Mouse (Mus musculus): ENCODE results near the gene Nol4l.
"Not testable (repeated sequence)": the region's sequence is repeated elsewhere in the genome, so short reads cannot be mapped to it uniquely, and the experiment has no call there.

Nol4l gene

GRCm38 (mm10) chr2:153512416-153513323, 17.1 kb downstream of the Nol4l start:
- DNase-seq (ENCODE audit: low spot score in 2 of 2) = no peak

GRCm38 (mm10) chr2:153511562-153511961, 18.2 kb downstream of the Nol4l start:
- DNase-seq (ENCODE audit: low spot score in 2 of 2) = no peak

DNA sequence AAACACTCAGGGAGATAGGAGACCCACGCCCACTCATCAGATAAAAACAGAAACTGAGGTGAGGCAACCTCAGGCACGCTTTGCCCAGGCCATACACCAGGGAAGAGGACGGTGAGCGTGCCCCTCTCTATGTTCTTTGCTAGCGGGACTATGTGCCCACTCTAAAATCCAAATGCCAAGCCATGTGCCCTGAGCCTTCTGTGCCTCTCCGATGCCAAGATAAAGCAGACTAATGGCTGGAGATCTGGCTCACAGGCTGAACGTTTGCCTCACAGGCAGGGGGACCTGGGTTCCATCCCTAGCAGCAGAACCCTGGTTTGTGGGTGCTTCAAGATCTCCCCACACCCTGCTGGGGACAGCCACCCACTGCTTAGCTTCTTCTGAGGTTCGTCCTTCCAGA, 19.6 kb downstream of the Nol4l start:
- DNase-seq (ENCODE audit: low spot score in 2 of 2) = no peak

DNA sequence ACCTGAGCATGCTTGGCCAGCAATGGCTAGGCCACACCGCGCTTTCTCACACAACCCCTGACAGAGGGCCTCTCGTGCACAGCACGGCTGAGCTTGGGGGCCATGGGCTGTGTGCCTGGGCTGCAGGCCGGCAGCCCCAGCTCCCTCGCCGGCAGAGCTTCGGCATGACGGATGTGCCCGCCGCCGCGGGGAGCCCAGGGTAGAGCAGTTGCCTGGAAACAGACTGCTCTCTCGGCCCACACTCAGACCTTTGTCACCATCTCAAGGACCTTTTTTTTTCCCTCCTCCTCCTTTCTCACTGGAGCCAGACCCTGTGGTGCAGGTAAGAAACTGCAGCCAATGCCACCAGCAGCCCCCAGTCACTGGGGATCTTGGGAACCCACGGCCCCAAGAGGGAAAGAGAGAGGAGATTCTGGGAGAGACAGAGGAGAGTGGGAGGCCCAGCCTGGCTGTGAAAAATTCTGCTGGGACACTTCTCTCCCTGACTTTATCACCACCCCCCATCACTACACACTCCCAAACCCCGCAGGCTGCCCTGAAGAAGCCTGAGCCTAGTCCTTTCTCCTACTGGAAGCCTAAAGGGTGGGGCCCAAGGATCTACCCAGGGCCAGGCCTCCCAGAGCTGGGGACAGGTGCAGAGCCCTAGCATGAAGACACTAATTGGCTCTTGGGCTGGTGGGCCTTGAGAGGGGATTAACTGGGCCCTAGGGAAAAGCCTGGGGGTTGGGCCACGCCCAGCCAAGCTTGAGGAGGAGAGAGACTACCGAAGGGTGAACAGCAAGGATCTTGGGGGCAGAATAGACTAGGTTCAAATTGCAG, 20.4 kb downstream of the Nol4l start:
- DNase-seq (ENCODE audit: low spot score in 2 of 2) = no peak

DNA sequence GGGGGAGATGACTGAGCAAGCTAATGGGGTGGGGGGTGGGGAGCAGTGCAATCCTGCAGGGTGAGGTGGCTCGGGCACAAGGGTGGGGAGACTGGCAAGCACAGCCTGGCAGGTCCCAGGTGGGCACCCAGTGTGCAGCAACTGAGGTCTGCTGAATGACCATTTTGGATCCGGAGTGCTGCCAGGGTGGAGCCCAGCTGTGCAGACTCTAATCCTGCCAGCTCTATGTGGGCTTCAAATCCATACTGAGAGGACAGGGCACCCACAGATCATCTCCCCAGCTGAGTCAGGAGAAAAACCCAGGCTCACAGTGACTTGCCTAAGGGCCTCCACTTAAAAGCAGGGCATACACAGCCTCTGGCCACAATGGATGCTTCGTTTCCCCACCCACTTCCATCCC, 21.4 kb downstream of the Nol4l start:
- DNase-seq (ENCODE audit: low spot score in 2 of 2) = no peak

GRCm38 (mm10) chr2:153507969-153508368, 21.8 kb downstream of the Nol4l start:
- no peak for DNase-seq (ENCODE audit: low spot score in 2 of 2)

- no peak for DNase-seq (ENCODE audit: low spot score in 2 of 2)
These were observed 23.4 kb downstream of the Nol4l start for GRCm38 (mm10) chr2:153506385-153506784.

GRCm38 (mm10) chr2:153499154-153499553, 30.6 kb downstream of the Nol4l start:
- DNase-seq (ENCODE audit: low spot score in 2 of 2) = peak in 1 of 2 experiments; percentile 62

DNA sequence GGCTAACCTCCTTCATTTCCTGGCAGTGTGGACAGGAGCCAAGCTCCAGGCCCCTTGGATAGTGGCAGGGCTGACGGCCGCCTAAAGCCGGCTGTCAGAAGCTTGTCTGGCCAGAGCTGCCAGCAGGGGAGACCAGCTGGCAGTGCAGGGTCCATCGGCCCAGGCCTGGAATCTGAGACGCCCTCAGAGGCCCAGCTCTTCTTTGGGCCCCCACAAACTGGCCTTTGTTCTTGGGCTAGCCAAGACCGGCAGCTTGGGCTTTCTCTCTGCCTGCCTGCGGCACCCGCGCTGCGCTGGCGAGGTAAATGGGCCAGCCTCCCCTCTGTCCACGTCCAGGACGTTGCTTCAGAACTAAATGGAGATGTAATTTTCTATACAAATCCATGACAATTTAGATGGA, 32.9 kb downstream of the Nol4l start:
- DNase-seq (ENCODE audit: low spot score in 2 of 2) = no peak

DNA sequence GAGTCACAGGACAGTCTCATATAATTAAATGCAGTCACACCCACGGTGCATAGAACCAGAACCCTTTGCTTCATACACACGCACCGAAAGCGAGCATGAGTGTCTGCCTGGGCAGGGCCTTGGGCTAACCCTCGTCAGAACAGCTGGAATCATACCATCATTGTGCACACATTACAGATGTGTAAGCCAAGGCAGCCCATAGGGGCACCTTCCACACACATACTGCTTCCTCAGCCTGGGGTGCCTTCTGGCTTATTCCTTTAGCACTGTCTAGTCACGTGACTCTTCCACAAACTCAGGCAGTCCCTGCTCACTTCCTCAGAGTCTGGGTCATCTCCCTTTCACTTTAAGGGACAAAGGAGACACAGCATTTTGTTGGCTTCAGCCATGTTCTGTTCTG, 33.5 kb downstream of the Nol4l start:
- DNase-seq (ENCODE audit: low spot score in 2 of 2) = no peak

- DNase-seq (ENCODE audit: low spot score in 2 of 2) = no peak
These were observed 34.0 kb downstream of the Nol4l start for GRCm38 (mm10) chr2:153495818-153496217.

DNA sequence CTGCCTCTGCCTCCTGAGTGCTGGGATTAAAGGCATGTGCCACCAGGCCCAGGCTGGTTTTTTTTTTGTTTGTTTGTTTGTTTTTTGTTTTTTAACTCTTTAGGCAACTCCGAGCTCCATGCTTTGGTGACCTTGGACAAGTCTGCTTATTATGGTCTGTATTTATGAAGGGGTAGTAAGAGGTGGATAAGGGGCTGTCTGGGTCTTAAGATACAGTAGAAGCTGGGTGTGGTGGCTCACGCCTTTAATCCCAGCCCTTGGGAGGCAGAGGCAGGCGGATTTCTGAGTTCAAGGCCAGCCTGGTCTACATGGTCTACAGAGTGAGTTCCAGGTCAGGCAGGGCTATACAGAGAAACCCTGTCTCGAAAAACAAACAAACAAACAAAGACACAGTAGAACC, 34.4 kb downstream of the Nol4l start:
- DNase-seq (ENCODE audit: low spot score in 2 of 2) = not testable (repeated sequence)

DNA sequence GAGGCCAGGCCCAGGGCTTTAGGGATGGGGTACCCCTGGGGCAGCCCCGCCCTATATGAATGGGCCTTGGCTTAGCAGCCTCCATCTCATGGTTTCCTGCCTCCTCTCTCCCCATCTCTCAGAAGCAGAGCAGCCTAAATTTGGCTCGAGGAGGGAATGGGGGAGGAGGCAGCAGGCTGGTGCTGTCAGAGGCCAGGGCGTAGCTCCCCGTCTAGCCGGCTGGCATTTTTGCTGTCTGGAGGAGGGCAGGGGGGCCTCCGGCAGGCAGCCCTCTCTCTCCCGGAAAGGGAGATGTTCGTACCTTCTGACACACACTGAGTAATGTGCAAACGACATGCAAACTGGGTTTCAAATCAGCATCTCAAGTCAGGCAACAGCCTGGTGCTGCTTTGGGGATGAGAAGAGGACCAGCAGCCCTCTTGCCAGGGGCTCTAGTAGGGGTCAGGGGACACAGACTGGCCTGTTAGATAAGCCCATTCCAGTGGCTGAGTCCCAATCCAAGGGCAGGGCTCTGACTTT, 35.4 kb downstream of the Nol4l start:
- peak in 1 of 2 experiments; percentile 70 for DNase-seq (ENCODE audit: low spot score in 2 of 2)

- DNase-seq (ENCODE audit: low spot score in 2 of 2) = no peak
These were observed 35.9 kb downstream of the Nol4l start for GRCm38 (mm10) chr2:153493781-153494292.

- no peak for DNase-seq (ENCODE audit: low spot score in 2 of 2)
These were observed 36.4 kb downstream of the Nol4l start for GRCm38 (mm10) chr2:153493393-153493731.

DNA sequence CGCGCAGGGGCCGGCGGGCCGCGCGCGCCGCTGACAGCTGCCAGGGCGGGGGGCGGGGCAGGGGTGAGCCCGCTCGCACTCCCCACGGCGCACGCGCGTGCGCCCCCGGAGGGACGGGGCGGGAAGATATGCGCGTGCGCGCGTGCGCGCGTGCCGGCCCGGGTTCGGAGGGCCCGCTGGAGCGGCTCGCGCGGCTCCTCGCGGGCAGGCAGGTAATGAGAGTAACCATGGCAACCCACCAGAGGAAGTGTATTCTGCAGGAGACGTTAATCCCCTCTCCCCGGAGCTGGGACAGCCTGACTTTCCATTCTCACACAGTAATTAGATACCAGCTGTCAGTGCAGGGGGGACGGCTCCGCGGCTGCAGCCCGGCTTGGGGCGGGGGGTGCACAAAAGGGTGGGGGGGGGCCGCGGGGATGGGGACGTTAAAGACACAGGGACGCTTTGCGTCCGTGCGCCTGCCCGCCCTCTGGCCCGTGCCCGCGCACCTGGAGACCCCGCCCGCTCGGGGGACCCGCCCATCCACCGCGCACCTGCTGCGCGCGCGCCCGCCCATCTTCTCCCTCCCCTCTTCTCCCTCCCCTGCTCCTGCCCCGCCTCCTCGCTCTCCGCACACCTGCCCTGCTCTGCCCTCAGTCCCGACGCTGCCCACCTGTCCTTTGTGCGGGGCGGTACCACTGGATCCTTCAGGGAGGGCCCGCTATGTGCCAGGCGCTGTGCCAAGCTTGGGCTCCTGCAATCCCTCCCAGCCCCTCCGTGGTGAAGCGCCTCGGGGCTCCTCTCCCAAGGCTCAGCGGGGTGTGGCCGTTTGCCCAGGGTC, 37.0 kb downstream of the Nol4l start, which contains the start of gene 4930404H24Rik:
TSS of gene 4930404H24Rik (plus strand) at position 218 of the 820 bp plus-strand sequence.
- no peak for DNase-seq (ENCODE audit: low spot score in 2 of 2)

DNA sequence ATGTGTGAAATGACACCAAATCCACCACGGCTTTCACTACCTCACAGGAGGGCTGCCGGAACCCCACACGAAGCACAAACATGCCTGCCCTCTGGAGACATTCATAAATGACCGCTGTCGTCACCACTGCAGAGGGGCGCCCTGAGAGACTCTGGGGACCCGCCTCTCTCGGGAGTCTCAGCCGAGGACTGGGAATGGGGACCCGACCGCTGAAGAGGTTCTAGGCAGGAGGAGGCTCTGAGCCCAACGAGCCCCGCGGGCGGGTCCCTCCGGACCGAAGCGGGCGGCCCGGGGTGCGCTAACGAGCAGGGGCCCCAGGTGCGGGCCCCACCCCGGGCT, 37.6 kb downstream of the Nol4l start:
- no peak for DNase-seq (ENCODE audit: low spot score in 2 of 2)

DNA sequence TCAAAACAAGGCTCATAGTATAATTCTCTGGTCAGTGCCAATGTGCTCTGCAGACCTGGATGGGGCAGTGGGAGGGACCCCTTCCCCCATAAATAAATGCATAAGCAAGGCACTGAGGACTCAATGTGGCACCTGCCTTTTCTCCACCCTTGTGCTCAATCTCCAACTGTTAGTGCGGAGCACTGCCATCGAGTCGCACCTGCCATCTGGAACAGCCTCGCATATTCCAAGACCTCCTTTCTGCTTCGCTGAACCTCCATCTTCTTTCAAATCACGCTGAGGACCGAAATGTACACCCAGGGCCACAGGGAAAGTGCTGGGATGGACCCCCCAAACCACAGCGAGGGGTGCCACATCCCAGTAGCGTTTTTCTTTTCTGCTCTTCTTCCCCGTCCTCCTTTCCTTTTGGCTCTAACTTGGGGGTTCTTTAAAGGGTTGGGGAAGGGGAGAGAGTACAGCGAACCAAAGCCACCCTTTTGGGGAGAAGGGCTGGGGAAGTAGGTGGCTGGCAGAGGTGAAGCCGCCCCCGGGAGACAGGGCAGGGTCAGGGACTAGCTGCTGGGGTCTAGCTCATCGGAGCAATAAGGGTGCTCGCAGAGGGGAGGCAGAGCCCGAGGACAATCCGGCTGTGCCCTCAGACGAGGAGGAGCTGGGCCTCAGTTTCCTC, 38.1 kb downstream of the Nol4l start:
- DNase-seq (ENCODE audit: low spot score in 2 of 2) = no peak

DNA sequence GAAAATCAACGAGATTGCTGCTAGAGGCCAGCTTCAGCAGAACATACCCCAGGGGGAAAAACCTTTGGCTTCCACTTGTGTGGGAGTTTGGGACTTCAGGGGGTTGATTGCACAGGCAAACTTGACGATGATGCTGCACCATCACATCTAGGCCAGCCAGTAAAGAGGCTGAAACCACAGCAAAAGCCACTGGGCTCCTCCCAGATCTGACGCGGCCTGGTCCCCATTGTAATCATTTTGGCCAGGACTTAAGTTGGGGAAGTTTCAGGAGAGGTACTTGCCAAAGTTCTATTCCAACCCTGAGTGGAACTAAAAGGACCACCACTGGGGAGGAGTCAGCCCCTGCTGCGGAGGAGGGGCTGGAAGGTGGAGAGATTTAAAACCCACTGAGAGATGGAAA, 38.8 kb downstream of the Nol4l start:
- DNase-seq (ENCODE audit: low spot score in 2 of 2) = no peak

GRCm38 (mm10) chr2:153490116-153490515, 39.7 kb downstream of the Nol4l start:
- no peak for DNase-seq (ENCODE audit: low spot score in 2 of 2)

DNA sequence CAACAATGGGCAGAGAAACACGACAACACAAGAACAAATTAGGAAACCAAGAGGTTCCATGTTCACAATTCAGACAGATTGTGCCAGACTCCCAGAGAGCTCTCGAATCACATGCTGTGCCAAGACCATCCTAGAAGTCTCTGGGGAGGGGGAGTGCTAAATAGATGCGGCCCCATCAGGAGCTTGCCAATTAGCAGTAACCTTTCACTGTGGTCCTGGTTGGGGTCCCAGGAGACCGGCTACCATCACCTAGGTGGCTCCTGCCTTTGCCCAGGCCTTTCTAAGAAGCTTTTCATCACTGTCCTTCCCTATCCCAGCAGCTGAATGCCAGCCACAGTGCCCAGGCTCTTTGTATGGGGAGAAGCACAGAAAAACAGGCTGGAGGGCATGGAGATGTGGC, 45.7 kb downstream of the Nol4l start:
- no peak for DNase-seq (ENCODE audit: low spot score in 2 of 2)

Data from left cerebral cortex, adult 9 months (tissue).